Mouse (Mus musculus) adrenal gland, adult 8-10 months (tissue): Measurements from ENCODE around the gene Cmtm8. TPM values are rescaled to one million over a fixed set of nuclear protein-coding genes. Genes with fewer than 3 reads are reported as not detected.

ENCODE experiments used
- DNase-seq: peaks from one replicate; pipeline ENCODE4 v3.0.0; 2022
- total RNA-seq, 4 experiments: library from RNA; stranded (reverse); gene quantifications; 2 replicates each; pipeline ENCODE4 v1.2.4; 2022

Cmtm8 gene
- total RNA-seq, 4 experiments from 2014 or later = 4.0 to 9.9 (median 7.0) TPM

DNA sequence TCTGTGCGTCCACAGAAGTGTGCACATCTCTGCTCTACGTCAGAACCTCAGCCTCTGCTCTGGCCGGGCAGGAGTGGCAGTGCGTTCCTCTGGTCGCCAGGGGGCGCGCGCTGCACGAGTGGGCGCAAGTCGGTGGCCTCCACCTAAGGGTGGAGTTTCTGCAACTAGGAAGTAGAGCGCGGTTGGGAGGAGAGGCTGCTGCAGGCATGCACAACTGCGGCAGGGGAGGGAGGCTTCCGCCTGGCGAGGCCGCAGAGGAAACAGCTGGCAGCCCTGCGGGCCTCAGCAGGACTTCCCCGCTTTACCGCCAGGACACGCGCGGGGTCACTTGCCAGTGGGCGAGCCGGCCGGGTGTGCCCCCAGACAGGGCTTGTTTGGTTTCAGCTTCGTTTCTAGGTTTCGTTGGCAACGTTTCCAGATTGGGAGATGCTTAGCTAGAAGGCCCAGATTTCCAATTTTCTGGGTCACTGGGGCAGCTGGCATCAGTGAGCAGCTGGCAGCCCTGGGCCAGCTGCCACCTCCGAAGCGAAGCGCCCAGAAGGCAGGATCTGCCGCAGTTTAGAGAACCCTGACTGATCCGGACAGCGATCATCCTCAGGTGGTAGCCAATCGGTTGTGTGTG is 91.0 kb downstream of the Cmtm8 start:
- DNase-seq = peak; percentile 93

DNA sequence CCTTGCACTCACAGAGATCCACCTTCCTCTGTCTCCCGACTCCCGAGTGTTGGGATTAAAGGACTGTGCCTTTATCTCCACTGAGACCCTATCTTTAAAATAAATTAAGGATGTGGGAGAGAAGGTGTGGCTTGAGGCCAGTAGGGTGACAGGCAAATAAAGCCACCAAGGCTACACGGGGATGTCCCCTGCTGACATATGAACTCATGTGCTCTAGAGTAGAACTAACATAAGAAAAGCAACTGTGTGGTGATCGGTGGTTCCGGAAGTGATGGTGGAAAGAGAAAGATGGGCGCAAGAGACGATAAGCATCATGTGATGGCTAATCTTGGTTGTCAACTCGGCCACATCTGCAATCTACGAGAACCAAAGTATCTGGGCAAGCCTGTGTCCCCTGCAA is 91.6 kb downstream of the Cmtm8 start:
- DNase-seq = no peak

DNA sequence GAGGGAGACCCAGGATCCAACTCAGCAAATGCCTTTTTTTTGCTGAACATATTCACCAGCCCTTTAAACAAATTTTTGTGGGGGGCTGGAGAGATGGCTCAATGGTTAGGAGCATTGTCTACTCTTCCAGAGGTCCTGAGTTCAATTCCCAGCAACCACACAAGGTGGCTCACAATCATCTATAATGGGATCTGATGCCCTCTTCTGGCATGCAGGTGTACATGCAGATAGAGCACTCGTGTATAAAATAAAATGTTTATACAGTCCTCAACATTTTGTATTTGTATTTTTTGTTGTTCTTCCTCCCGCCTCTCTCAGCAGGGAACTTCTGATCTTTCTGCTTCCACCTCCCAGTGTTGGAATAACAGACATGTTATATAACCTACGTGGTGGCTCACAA is 92.4 kb downstream of the Cmtm8 start:
- DNase-seq = no peak

DNA sequence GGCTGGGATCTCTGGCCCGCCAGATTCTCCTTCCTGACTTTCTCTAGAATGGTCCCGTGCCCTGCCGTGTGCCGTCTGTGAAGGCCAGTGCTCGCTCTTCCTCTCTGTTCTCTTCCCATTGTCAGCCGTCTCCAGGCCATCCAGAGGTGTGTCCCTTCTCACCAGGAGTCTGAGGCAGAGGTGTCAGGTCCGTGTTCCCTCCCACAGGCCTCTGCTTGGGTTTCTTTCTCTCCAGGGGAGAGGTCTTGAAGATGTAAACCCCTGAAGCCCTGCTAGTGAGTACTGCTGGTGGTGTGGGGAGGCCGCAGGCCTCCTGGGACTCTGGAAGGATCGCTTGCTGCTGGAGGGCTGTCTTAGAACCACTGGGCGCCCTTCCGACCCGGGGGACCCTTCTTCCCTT is 96.5 kb downstream of the Cmtm8 start:
- DNase-seq = no peak

DNA sequence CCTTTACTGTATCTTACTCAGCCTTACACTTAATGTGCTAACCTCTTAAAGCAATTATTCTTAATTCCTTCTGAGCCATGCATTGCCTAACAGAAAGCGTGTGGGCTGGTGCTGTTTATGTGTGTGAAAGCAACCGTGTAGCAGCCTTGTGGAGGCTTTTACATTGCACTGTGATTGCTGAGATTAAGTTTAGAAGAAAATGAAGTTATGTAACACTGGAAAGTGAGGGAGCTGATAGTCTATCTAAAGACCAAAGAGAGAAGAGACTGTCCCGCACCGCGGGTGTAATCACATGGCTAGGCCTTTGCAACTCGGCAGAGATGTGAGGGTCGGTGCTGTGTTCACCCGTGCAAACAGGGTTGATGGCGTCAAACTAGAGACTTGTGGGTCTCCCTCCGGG is 96.9 kb downstream of the Cmtm8 start:
- no peak for DNase-seq

DNA sequence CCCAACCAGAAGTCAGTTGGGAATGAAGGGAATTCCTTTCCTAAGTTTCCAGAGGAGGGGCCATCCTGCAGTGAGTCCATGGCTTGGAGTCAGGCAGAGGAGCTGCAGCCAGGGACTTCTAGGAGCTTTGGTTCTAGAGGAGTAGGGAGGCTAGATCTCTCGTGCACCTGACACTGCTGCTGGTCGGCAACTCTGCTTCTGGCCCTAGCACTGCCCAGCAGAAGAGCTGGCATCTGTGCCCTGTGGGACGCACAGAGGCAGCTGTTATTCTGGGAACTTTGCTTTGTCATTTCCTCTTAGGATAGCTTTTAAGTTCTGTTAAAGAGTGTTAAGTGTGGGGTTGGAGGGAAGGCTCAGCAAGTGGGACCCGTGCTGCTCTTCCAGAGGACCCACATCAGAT is 98.3 kb downstream of the Cmtm8 start:
- no peak for DNase-seq

DNA sequence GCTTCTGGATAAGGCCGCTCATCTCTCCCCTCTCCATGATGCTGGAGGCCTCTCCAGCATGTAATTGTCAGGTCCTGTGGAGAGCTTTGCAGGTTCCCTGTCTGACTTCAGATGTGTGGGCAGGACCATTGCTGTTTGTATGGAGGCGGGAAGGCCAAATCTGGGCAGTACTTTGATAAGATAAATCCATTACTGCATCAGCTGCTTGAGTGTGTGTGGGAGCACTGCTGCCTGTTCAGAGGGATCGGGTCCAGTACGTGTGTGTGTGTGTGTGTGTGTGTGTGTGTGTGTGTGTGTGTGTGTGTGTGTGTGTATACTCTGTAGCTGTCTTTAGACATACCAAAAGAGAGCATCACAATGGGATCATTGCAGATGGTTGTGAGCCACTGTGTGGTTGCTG is 98.8 kb downstream of the Cmtm8 start:
- DNase-seq = no peak

DNA sequence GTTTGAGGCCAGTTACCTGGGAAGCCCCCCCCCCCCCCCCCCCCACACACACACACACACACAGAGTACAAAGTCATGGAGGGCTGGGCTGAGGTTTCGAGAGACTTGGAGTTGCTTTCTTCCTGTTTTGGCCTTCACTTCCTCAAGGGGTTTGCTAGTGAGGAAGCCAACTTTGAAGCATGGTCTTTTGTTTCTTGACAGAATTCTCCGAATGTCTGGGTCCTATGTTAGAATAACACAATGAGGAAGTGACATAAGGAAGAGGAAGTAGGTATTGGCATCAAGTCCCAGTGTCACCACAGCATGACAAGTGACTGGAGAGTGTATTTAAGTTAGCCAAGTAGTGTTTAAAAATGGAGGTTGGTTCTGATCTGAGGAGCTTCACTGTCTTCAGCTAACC is 101.2 kb downstream of the Cmtm8 start:
- no peak for DNase-seq

DNA sequence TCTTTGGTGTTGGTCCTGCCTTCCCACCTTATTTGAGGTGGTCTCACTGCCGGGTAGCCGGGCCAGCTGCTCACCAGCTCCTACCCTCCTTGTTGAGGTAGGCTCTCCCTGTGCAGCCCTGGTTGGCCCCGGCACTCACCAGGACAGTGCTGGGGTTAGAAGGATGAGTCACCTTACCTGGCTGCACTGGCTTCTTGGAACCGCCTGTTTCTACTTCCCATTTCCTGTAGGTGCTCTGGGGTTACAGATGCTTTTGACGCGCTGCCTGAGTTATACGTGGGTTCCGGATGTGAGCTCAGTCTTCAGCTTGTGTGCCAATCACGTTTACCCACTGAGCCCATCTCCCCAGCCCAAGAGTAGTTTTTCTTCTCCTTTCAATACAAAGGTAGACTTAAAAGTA is 103.6 kb downstream of the Cmtm8 start:
- DNase-seq = no peak

Other genes with a start within 250 kb of the Cmtm8 start
- gene Cnot10, start 204.0 kb downstream of the Cmtm8 start, total RNA-seq = 10 to 100 TPM; 42.5 to 51.1 (median 44.4) TPM
- 10 to 100 TPM; 37.9 to 45.9 (median 44.1) TPM for gene Dync1li1, start 155.4 kb downstream of the Cmtm8 start, total RNA-seq
- 100 to 1,000 TPM in 1 of 4 experiments, 10 to 100 TPM in 3; 68.5 to 105 (median 78.0) TPM for gene Cmtm6, start 113.0 kb downstream of the Cmtm8 start, total RNA-seq
- 10 to 100 TPM; 29.9 to 46.1 (median 34.1) TPM for gene Cmtm7, start 62.3 kb downstream of the Cmtm8 start, total RNA-seq
- 10 to 100 TPM; 30.8 to 40.4 (median 33.2) TPM for gene Gpd1l, start 89.8 kb upstream of the Cmtm8 start, total RNA-seq
- gene Osbpl10, start 134.4 kb upstream of the Cmtm8 start, total RNA-seq = 10 to 100 TPM in 1 of 4 experiments, 1 to 10 TPM in 3; 4.8 to 11.5 (median 8.3) TPM
- gene Rps27rt, start 138.6 kb upstream of the Cmtm8 start, total RNA-seq = 100 to 1,000 TPM in 1 of 4 experiments, 10 to 100 TPM in 3; 52.0 to 101 (median 75.4) TPM